Comparison of ENCODE assay signal across 10 mouse cellular contexts in genomic region chr13:31623906-31624860, GRCm38 (mm10). TPM values are rescaled to one million over a fixed set of nuclear protein-coding genes. Genes with fewer than 3 reads are reported as not detected.
DNase-seq lines count a peak whose midpoint lies in the region; ATAC-seq lines count a peak whose summit lies in the region.
"Had no signal": no experiment of that assay in that cellular context is flagged by ENCODE, and none has a peak within 500 bp of the region (broad histone marks: within the 10 kb centered on the region; RNA-seq: fewer than 3 reads in every experiment).

No protein-coding gene starts in this region.

- DNase-seq in heart, postnatal 25 days (ENCODE audit: low spot score) = no peak
- peak; percentile 74 for DNase-seq in embryo, embryonic 10.5 days (ENCODE audit: low spot score)
- DNase-seq in left cerebral cortex, adult 18-20 months (ENCODE audit: low spot score in 2 of 2) = no peak
- DNase-seq in adrenal gland, postnatal 25 days = no peak
- no peak for DNase-seq in cerebellum, adult 11-12 months

- H3K9ac ChIP-seq in heart, embryonic 13.5 days = no peak overlapping the region
- H3K9ac ChIP-seq in intestine, embryonic 15.5 days = peak overlapping the region; percentile 72
- no peak overlapping the region for H3K9ac ChIP-seq in neural tube, embryonic 12.5 days

- peaks cover 45% of the 10 kb centered on the region for H3K4me1 ChIP-seq in heart, embryonic 13.5 days
- H3K4me1 ChIP-seq in intestine, embryonic 15.5 days (replicated peaks) = peaks cover 35% of the 10 kb centered on the region
- peaks cover 24% of the 10 kb centered on the region for H3K4me1 ChIP-seq in neural tube, embryonic 12.5 days

- no peaks in the 10 kb centered on the region for H3K36me3 ChIP-seq in heart, embryonic 13.5 days
- no peaks in the 10 kb centered on the region for H3K36me3 ChIP-seq in intestine, embryonic 15.5 days
- no peaks in the 10 kb centered on the region for H3K36me3 ChIP-seq in neural tube, embryonic 12.5 days

- H3K27me3 ChIP-seq in heart, embryonic 13.5 days (replicated peaks) = peaks cover 100% of the 10 kb centered on the region
- H3K27me3 ChIP-seq in intestine, embryonic 15.5 days (replicated peaks) = peaks cover 79% of the 10 kb centered on the region
- H3K27me3 ChIP-seq in neural tube, embryonic 12.5 days (replicated peaks) = peaks cover 98% of the 10 kb centered on the region
- H3K27me3 ChIP-seq: CH12.LX had no signal

- WGBS in heart, embryonic 13.5 days = 4% methylated on average over 19 of the region's 20 CpGs
- WGBS in intestine, embryonic 15.5 days = 5% methylated on average over 20 of the region's 20 CpGs
- under 1% methylated on average over 20 of the region's 20 CpGs for WGBS in neural tube, embryonic 12.5 days

- H3K4me3 ChIP-seq in heart, embryonic 13.5 days = peak overlapping the region; percentile 60
- peak overlapping the region; percentile 60 for H3K4me3 ChIP-seq in intestine, embryonic 15.5 days (replicated peaks)
- 0 out of 2 replicates have a peak overlapping the region, but pooled peaks have one; percentile 5 for H3K4me3 ChIP-seq in neural tube, embryonic 12.5 days

- H3K4me2 ChIP-seq in heart, embryonic 13.5 days = peak overlapping the region; percentile 91
- peak overlapping the region; percentile 84 for H3K4me2 ChIP-seq in intestine, embryonic 15.5 days (replicated peaks)
- peak overlapping the region; percentile 67 for H3K4me2 ChIP-seq in neural tube, embryonic 12.5 days (replicated peaks)

- no peaks in the 10 kb centered on the region for H3K9me3 ChIP-seq in heart, embryonic 13.5 days
- H3K9me3 ChIP-seq in intestine, embryonic 15.5 days = no peaks in the 10 kb centered on the region
- no peaks in the 10 kb centered on the region for H3K9me3 ChIP-seq in neural tube, embryonic 12.5 days

- no peak overlapping the region for H3K27ac ChIP-seq in heart, embryonic 13.5 days (replicated peaks)
- peak overlapping the region; percentile 87 for H3K27ac ChIP-seq in intestine, embryonic 15.5 days
- H3K27ac ChIP-seq in neural tube, embryonic 12.5 days = no peak overlapping the region

- no peak for ATAC-seq in heart, embryonic 13.5 days (ENCODE audit: extremely low read depth, insufficient number of reproducible peaks, low FRiP score, low TSS enrichment)
- ATAC-seq in intestine, embryonic 15.5 days = peak; percentile 10; the same call in 1 of the 2 replicates
- ATAC-seq in neural tube, embryonic 12.5 days (ENCODE audit: low FRiP score, low read depth) = no peak

- intact Hi-C loops in heart, postnatal 25 days (cut with DNase I) = no loop called here

RNA-seq across cellular contexts. Expression of gene Foxf2, which starts 1.4 kb away (rescaled TPM):
- 1.0 and 1.1 TPM in 2 replicates for polyA plus RNA-seq in heart, embryonic 13.5 days (2015; fragmentation: Nextera tagmentation; extraction: Ambion mirVana)
- under 1 TPM in 1 of 2 experiments, not detected in 1; 0.18 TPM for total RNA-seq in heart, postnatal 25 days (2021)
- polyA plus RNA-seq in intestine, embryonic 15.5 days (2015; fragmentation: Nextera tagmentation; extraction: Ambion mirVana) = 17.7 and 20.1 TPM in 2 replicates
- polyA plus RNA-seq in neural tube, embryonic 12.5 days (2016; fragmentation: Nextera tagmentation; extraction: Ambion mirVana) = 7.1 and 7.4 TPM in 2 replicates
- 1 to 10 TPM; 5.9 to 6.0 TPM for total RNA-seq in left cerebral cortex, adult 18-20 months (2021)
- not detected in 2 replicates for total RNA-seq in adrenal gland, postnatal 25 days (2021)
- total RNA-seq: CH12.LX; hematopoietic stem cell, adult 5-6 weeks had no signal

Comparison
In these comparisons a context has a peak if more than half of its experiments do, and no peak if none do; other contexts are left out.
1. H3K4me3 ChIP-seq: peak in every context shown above with its lines; median percentile 60 in heart, embryonic 13.5 days; 60 in intestine, embryonic 15.5 days; 5 in neural tube, embryonic 12.5 days.